ENCODE assay signal across 11 mouse cellular contexts in the genomic region with DNA sequence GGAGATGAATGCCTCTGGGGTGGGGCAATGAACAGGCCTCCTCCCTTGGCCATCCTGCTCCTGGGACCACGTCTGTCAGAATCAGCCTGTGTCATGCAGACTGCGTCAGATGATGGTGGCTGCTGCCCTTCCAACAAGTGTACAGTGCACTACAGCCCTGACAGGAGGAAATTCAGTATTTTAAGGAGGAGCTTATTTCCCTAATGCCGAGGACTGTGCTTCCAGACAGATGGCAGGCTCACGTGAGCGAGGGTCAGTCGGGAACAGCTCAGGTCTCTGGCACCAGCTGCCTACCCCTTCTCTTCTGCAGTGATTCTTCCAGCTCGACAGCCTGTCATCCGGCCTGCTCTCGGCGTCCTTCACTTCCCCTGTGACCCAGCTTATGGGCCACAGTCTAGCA.
A peak's percentile ranks its signal among the peaks of the same experiment; 100 is the strongest.
DNase-seq lines count a peak whose midpoint lies in the region; ATAC-seq and TF ChIP-seq lines count a peak whose summit lies in the region.
"Had no signal": no experiment of that assay in that cellular context is flagged by ENCODE, and none has a peak within 500 bp of the region (broad histone marks: within the 10 kb centered on the region; RNA-seq: fewer than 3 reads in every experiment).

No protein-coding gene starts in this region.

- no peaks in the 10 kb centered on the region for H3K36me3 ChIP-seq in forebrain, embryonic 16.5 days (ENCODE audit: control insufficient read depth, insufficient read depth)
- no peaks in the 10 kb centered on the region for H3K36me3 ChIP-seq in midbrain, embryonic 12.5 days
- H3K36me3 ChIP-seq in stomach, postnatal 0 days (ENCODE audit: control insufficient read depth, insufficient read depth, low read length): 0 out of 2 replicates have a peak, but pooled peaks cover 2% of the 10 kb centered on the region
- no peaks in the 10 kb centered on the region for H3K36me3 ChIP-seq in liver, embryonic 11.5 days (ENCODE audit: control insufficient read depth, insufficient read depth, low read length)

- ATAC-seq in forebrain, embryonic 16.5 days: peak; percentile 62
- peak; percentile 91 for ATAC-seq in midbrain, embryonic 12.5 days (ENCODE audit: low FRiP score, low read depth)
- ATAC-seq in stomach, postnatal 0 days (ENCODE audit: low FRiP score, low TSS enrichment): 0 out of 2 replicates have a peak, but pooled peaks have one; percentile 40
- no peak for ATAC-seq in liver, embryonic 11.5 days (replicated peaks; ENCODE audit: low FRiP score)

- no peak for TF ChIP-seq CTCF in stomach, postnatal 0 days (IDR thresholded peaks at IDR 0.05; ENCODE audit: low read depth)

- no peak overlapping the region for H3K4me2 ChIP-seq in forebrain, embryonic 16.5 days (ENCODE audit: low read length)
- H3K4me2 ChIP-seq in midbrain, embryonic 12.5 days (replicated peaks): peak overlapping the region; percentile 10; the same call in 1 of the 2 replicates
- no peak overlapping the region for H3K4me2 ChIP-seq in stomach, postnatal 0 days (replicated peaks; ENCODE audit: low read depth)
- H3K4me2 ChIP-seq in liver, embryonic 11.5 days: no peak overlapping the region
- H3K4me2 ChIP-seq: kidney, embryonic 15.5 days; lung, embryonic 14.5 days had no signal

- WGBS in forebrain, embryonic 16.5 days: 43% methylated on average over 10 of the region's 10 CpGs
- 41% methylated on average over 10 of the region's 10 CpGs for WGBS in midbrain, embryonic 12.5 days
- 66% methylated on average over 10 of the region's 10 CpGs for WGBS in stomach, postnatal 0 days
- WGBS in liver, embryonic 11.5 days: 80% methylated on average over 10 of the region's 10 CpGs

- no peak for TF ChIP-seq EP300 in stomach, postnatal 0 days (optimal IDR thresholded peaks at IDR 0.05)

- no peak overlapping the region for H3K27ac ChIP-seq in forebrain, embryonic 16.5 days (ENCODE audit: low read length)
- H3K27ac ChIP-seq in midbrain, embryonic 12.5 days (replicated peaks): peak overlapping the region; percentile 70
- H3K27ac ChIP-seq in stomach, postnatal 0 days (replicated peaks): no peak overlapping the region
- H3K27ac ChIP-seq in liver, embryonic 11.5 days (ENCODE audit: low read depth, low read length): no peak overlapping the region
- H3K27ac ChIP-seq: kidney, embryonic 15.5 days had no signal

- H3K4me3 ChIP-seq in forebrain, embryonic 16.5 days (replicated peaks; ENCODE audit: low read length): no peak overlapping the region
- H3K4me3 ChIP-seq in midbrain, embryonic 12.5 days: no peak overlapping the region
- no peak overlapping the region for H3K4me3 ChIP-seq in stomach, postnatal 0 days (ENCODE audit: low read depth, low read length)
- H3K4me3 ChIP-seq in liver, embryonic 11.5 days (ENCODE audit: low read depth, low read length): no peak overlapping the region
- H3K4me3 ChIP-seq: kidney, embryonic 15.5 days had no signal

- no peak overlapping the region for H3K9ac ChIP-seq in forebrain, embryonic 16.5 days (replicated peaks; ENCODE audit: low read depth, low read length)
- H3K9ac ChIP-seq in midbrain, embryonic 12.5 days (replicated peaks): no peak overlapping the region; the same call in 1 of the 2 replicates
- no peak overlapping the region for H3K9ac ChIP-seq in stomach, postnatal 0 days (ENCODE audit: low read length)
- H3K9ac ChIP-seq in liver, embryonic 11.5 days (ENCODE audit: low read depth, low read length): no peak overlapping the region
- H3K9ac ChIP-seq: kidney, embryonic 15.5 days; lung, embryonic 14.5 days had no signal

- H3K4me1 ChIP-seq in forebrain, embryonic 16.5 days (replicated peaks; ENCODE audit: control insufficient read depth, insufficient read depth, low read length): no peaks in the 10 kb centered on the region
- peaks cover 12% of the 10 kb centered on the region for H3K4me1 ChIP-seq in midbrain, embryonic 12.5 days
- no peaks in the 10 kb centered on the region for H3K4me1 ChIP-seq in stomach, postnatal 0 days (replicated peaks; ENCODE audit: control insufficient read depth, insufficient read depth)
- H3K4me1 ChIP-seq in liver, embryonic 11.5 days (replicated peaks; ENCODE audit: control insufficient read depth, insufficient read depth, low read length): no peaks in the 10 kb centered on the region
- H3K4me1 ChIP-seq: kidney, embryonic 15.5 days had no signal

- no peaks in the 10 kb centered on the region for H3K27me3 ChIP-seq in forebrain, embryonic 16.5 days (replicated peaks; ENCODE audit: control insufficient read depth, insufficient read depth, low read length)
- no peaks in the 10 kb centered on the region for H3K27me3 ChIP-seq in midbrain, embryonic 12.5 days
- H3K27me3 ChIP-seq in stomach, postnatal 0 days (ENCODE audit: control insufficient read depth, insufficient read depth, low read length): no peaks in the 10 kb centered on the region
- H3K27me3 ChIP-seq in liver, embryonic 11.5 days (replicated peaks; ENCODE audit: control insufficient read depth, insufficient read depth, low read length): no peaks in the 10 kb centered on the region
- H3K27me3 ChIP-seq: CH12.LX; kidney, embryonic 15.5 days had no signal

- no peaks in the 10 kb centered on the region for H3K9me3 ChIP-seq in forebrain, embryonic 16.5 days (ENCODE audit: control insufficient read depth, low read length)
- no peaks in the 10 kb centered on the region for H3K9me3 ChIP-seq in midbrain, embryonic 12.5 days
- no peaks in the 10 kb centered on the region for H3K9me3 ChIP-seq in stomach, postnatal 0 days (ENCODE audit: control insufficient read depth, low read length)
- no peaks in the 10 kb centered on the region for H3K9me3 ChIP-seq in liver, embryonic 11.5 days (ENCODE audit: control insufficient read depth, low read length)
- H3K9me3 ChIP-seq: kidney, embryonic 15.5 days had no signal

- intact Hi-C loops in left cerebral cortex, postnatal 4 days (cut with DNase I): no loop called here

- DNase-seq in left cerebral cortex, postnatal 4 days: peak; percentile 66
- DNase-seq in left cerebral cortex, adult 8-10 months (ENCODE audit: low spot score in 2 of 2): no peak
- DNase-seq in stomach, postnatal 0 days (ENCODE audit: low spot score): no peak
- no peak for DNase-seq in ovary, postnatal 14 days (ENCODE audit: low spot score)
- DNase-seq in liver, embryonic 11.5 days (ENCODE audit: low spot score): no peak
- DNase-seq: gastrocnemius, postnatal 14 days; lung, embryonic 14.5 days had no signal
